Mouse (Mus musculus) heart, adult 11 months (tissue): ENCODE data around the gene Vmp1.

ENCODE experiments used
- DNase-seq: peaks from one replicate; pipeline ENCODE4 v3.0.0; 2022

Vmp1 gene

GRCm38 (mm10) chr11:86583313-86583825, 100.3 kb downstream of the Vmp1 start:
- no peak for DNase-seq

DNA sequence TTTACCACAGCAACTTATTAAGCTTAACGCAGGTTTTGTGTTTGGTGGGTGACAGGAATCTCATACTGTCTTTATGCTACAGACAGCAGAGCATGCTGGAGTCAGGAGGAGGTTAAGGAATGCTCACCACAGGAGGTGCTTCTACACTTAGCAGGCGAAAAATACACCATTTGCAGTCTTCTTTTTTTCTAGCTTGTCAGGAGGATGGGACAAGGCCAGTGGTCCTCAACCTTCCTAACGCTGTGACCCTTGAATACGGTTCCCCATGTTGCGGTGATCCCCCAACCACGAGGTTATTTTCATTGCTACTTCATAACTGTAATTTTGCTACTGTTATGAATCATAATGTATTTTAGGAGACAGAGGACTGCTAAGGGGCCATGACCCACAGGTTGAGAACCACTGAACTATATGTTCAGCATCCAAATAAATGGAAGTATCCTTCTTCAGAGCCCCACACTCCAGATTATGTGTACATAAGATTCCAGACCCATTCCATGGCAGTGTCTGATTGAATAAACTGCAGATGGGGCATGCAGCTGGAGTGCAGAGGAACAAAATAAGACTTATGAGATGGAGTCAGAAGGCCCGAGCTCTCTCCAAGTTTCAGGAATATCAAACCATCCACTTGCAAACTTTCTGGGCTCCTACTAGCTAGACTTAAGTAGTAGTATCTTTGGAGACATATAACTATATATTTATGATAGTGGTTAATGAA, 100.9 kb downstream of the Vmp1 start:
- DNase-seq, result no peak

- no peak for DNase-seq
Observed at GRCm38 (mm10) chr11:86581943-86582542, 101.6 kb downstream of the Vmp1 start.

GRCm38 (mm10) chr11:86581250-86581753, 102.3 kb downstream of the Vmp1 start:
- peak; percentile 97 for DNase-seq

GRCm38 (mm10) chr11:86580319-86581113, 103.1 kb downstream of the Vmp1 start:
- peak; percentile 88 for DNase-seq

- DNase-seq, result peak; percentile 93
Observed at GRCm38 (mm10) chr11:86579731-86580318, 103.8 kb downstream of the Vmp1 start.

DNA sequence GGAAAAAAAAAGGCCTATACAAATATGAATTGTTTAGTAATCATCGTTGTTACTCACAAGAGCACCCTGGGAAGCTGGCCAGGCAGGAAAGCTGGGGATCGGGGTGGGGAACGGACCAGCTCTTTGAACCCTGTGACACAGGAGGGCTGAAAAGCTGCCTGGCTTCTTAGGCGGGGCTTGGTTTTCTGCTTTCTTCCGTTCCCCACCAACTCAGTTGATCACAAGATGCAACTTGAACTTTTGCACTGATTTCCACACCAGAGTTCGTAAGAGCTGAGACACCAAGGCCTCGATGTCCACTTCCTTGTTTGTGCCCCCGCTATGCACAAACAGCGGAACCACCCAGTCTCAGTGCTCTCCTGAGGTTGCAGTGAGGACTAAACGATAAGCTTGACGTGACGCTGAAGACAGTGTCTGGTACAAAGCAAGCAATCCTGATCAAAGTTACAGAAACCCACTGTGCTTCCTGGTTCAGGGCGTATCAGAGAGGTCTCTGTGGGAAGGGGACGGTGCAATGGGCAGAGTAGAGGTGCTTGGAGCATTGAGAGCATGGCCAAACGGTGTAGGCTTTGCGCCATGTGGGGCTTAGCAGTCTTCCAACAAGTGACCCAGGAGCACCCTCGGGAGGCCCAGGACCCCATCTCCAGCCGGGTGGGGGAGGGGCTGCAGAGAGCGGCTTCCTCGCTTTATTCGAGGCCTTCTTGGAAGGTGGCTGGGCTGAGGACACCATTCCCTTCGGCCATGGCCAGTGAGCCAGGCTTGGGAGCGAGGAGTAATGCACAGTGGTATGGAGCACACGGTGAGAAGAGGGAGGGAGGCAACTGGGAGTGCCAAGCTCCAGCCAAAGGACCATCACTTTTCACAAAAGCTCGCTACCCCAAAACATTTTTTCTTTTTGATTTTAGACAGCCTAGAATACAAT, 104.6 kb downstream of the Vmp1 start:
- DNase-seq, result peak; percentile 99

- no peak for DNase-seq
Observed at GRCm38 (mm10) chr11:86578106-86578808, 105.4 kb downstream of the Vmp1 start.

GRCm38 (mm10) chr11:86577231-86577630, 106.4 kb downstream of the Vmp1 start:
- DNase-seq, result peak; percentile 99

GRCm38 (mm10) chr11:86575632-86576378, 107.8 kb downstream of the Vmp1 start:
- no peak for DNase-seq

- DNase-seq, result no peak
Observed at GRCm38 (mm10) chr11:86574408-86574807, 109.2 kb downstream of the Vmp1 start.

DNA sequence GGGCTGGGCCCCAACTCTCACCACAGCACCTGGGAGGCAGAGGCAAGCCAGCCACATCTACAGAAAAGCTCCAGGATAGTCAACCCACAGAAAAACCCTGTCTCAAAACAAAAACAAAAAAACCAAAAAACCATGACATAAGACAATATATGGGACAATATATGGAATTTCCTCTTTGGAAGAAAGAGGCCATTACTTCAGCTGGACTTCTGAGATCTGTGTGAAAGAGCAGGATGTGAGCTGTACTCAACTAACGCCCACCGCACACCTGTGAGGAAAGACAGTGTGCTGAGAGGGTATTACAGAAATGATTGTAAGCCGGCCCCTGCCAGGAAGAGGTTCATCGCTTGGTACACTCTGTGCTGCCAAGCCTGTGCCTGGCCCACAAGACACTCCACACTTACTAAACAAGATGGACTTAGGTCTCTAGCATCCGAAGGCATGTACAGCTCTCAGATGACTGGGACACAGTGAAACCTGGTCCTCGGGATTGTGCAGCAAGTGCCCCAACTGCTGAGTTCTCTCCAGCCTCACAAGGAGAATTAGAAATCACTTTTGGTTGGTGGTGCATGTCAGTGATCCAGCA, 109.9 kb downstream of the Vmp1 start:
- DNase-seq, result no peak

DNA sequence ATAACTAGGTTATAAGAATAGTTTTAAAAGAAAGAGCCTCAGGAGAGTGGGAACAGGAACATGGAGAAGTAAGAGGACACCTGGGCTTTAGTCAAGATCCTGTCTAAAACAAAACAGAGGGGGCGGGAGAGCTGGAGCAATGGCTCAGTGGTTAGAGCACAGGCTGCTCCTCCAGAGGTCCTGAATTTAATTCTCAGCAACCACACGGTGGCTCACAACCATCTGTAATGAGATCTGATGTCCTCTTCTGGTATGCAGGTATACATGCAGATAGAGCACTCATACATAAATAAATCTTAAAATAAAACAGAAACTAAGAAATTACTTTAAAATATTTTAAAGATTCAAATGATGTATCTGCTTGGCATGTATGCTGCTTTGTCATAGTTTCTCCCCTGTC, 111.0 kb downstream of the Vmp1 start:
- no peak for DNase-seq

DNA sequence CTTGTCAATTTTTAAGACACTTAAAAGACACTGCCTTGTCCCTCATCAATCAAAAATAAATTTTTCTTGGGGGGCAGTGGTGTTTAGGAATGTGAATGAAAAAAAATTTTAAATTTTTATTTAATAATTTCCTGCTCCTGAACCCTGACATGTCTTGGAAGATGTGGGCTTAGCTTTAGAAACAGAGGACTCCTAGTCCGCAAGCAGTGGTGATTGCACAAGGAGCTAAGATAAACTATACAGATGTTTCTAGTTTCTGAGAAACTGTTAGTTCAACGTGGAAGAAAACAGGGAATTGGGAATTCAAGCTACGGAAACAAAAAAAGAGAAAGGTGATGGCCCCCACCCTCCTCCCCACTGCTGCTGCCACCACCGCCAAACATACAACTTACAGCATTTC, 111.8 kb downstream of the Vmp1 start:
- DNase-seq, result no peak

DNA sequence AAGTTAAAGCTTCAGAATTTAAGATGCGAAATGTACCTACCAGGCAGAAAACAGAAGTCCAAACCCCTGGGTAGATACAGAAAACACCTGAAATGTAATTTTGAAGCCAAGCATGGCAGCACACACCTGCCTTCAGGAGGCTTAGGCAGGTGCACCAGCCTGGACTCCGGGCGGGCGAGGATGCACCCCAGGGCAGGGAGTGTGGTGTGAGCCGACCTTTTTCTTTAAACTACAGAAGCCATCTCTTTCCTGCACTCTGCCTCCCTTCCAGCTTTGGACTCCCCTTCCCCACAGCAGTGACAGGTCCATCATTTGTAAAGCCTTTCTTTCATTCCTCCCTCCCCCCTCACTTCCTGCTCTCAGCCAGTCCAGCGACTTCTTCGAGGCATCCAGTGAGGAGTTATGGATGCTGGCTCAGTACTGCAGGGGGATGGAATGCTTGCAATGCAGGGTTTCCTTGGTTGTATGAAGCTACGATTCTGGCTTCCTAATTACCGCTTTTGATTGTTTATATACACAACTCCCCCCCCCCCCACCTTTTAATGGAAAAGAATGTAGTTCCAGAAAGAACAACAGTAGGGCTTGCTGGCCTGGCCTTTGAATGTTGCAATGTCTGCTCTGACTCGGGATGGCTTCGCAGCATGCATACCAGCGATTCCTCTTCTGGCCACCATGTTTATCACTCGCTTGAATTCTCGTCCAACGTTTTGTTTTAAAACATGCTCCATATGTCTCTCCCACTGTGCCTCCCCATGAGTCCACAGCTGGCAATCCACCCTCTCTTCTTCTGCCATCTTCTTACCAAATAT, 112.4 kb downstream of the Vmp1 start:
- DNase-seq, result no peak

- no peak for DNase-seq
Observed at GRCm38 (mm10) chr11:86570261-86570746, 113.3 kb downstream of the Vmp1 start.

- no peak for DNase-seq
Observed at GRCm38 (mm10) chr11:86568425-86568824, 115.2 kb downstream of the Vmp1 start.

DNA sequence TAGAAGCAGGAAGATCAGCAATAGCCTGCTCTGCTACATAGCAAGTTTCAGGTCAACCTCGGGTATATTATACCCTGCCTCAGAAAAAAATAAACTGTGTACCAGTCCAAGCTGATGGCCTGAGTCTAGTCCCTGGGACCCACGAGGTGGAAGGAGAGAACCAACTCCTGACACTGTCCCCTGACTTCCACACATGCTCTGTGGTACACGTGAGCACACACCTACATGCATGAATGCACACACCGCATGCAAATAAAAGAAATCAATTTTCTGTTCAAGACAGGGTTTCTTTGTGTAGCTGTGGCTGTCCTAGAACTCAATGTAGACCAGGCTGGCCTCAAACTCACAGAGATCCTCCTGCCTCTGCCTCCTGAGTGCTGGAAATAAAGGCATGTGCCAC, 125.4 kb downstream of the Vmp1 start:
- DNase-seq, result no peak

DNA sequence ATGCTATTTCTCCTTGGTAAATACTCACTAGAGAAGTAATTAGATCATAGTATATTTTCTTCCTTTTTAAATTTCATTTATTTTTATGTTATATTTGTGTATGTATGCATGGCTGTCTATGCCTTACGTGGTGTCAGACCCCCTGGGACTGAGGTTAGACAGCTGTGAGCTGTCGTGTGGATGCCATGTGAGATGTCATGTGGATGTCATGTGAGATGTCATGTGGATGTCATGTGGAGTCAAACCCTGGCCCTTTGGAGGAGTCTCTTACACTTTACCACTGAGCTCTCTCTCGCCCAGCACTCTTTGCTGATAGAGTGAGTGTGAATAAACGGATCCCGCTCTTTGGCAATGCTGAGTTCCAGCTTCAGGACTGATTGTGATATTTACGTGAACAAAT, 130.1 kb downstream of the Vmp1 start:
- peak; percentile 62 for DNase-seq
